Mouse (Mus musculus) embryo, embryonic 9.5 days (tissue): Measurements from ENCODE around the gene Gtf2f1.

ENCODE experiments used
- DNase-seq: peaks from one replicate; pipeline ENCODE4 v3.0.0-alpha.2; 2017; ENCODE audit errors: extremely low spot score

The Gtf2f1 gene

GRCm38 (mm10) chr17:56974708-56975240, 36.3 kb downstream of the Gtf2f1 start:
- DNase-seq = no peak

GRCm38 (mm10) chr17:56973956-56974707, 37.0 kb downstream of the Gtf2f1 start:
- no peak for DNase-seq

DNA sequence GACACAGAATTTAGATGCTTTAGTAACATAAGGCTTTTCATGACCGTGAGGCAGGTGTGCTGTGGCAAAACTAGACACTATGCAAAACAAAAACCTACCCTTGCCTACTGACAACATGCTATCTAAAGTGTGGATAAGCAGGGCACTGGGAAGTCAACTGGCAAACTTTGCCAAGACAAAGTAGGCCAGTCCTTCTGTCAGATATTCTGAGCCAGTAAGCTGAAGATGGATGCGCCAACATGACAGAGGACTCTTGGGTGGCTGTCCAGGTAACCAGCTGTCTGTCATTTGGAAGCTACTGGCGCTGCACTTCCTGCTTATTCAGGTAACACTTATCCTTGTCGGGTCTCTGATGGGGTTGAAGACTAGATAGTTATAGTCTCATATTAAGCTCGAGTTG, 41.0 kb downstream of the Gtf2f1 start:
- DNase-seq = no peak

DNA sequence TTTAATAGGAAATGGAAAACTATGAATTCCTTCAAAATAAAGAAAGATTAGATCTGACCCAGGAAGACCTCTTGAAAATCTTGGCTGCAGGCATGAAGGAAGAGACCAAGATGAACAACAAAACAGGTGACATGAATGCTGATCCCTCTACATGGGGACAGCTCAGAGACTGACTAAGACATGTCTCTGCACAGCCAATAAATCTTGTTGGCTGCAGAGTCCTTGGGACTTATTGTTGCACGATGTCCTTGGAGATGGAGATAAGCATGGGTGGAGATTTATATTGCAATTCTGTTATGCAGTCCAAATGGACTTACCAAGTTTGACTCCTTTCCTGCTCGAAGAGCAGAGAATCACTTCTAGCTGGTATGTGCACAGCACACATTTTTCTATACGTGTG, 41.8 kb downstream of the Gtf2f1 start:
- no peak for DNase-seq

- no peak for DNase-seq
These were observed 47.4 kb downstream of the Gtf2f1 start for GRCm38 (mm10) chr17:56963646-56964045.

GRCm38 (mm10) chr17:56962642-56963405, 48.3 kb downstream of the Gtf2f1 start:
- DNase-seq = no peak

GRCm38 (mm10) chr17:56961880-56962279, 49.2 kb downstream of the Gtf2f1 start:
- no peak for DNase-seq

DNA sequence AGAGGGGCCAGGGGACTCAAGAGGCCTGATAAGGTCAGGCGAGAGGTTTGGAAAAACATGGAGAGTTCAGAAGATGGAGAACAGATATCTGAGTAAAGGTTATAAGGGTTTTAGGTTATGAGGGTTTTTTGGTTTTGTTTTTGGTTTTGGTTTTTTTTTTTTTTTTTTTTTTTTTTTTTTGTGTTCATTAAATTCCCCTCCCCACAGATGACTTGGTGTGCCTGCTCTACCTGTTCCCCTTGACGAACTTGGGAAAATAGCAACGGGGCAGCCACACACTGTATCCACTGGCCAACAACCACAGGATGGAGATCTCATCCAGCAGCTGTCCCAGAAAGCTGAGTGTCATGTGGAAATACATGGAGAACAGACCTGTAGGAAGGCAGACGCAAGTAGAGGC, 52.4 kb downstream of the Gtf2f1 start:
- DNase-seq = no peak

GRCm38 (mm10) chr17:56957763-56958429, 53.2 kb downstream of the Gtf2f1 start:
- no peak for DNase-seq

- no peak for DNase-seq
These were observed 56.2 kb downstream of the Gtf2f1 start for GRCm38 (mm10) chr17:56954871-56955270.
